Mouse (Mus musculus) layer of hippocampus, adult 18-20 months (tissue): ENCODE data around the gene Maml1. TPM values are rescaled to one million over a fixed set of nuclear protein-coding genes. Genes with fewer than 3 reads are reported as not detected.

Experiments
- microRNA-seq, 2 experiments: library from miRNA; unstranded; fragments of <30 nt; microRNA quantifications; one replicate each; pipeline ENCODE4 v1.2.0; 2021
- total RNA-seq, 2 experiments: library from RNA; stranded (reverse); gene quantifications; 2 replicates each; pipeline ENCODE4 v1.2.3; 2021

Gene Maml1
- total RNA-seq, 2 experiments from 2014 or later: 11.0 to 11.3 TPM

Small RNA genes lying within 50 kb of the gene (microRNA-seq; reads per million reads assigned to microRNA genes)
- gene Mir6919: 1.2 to 2.5 reads per million in 2 experiments

Other genes with a start within 250 kb of the Maml1 start
- 100 to 1,000 TPM; 113 to 120 TPM for gene Tbc1d9b, start 160.9 kb downstream of the Maml1 start, total RNA-seq
- 10 to 100 TPM; 14.1 to 15.7 TPM for gene Mrnip, start 117.9 kb downstream of the Maml1 start, total RNA-seq
- gene Sqstm1, start 81.5 kb downstream of the Maml1 start, total RNA-seq: 100 to 1,000 TPM; 486 to 498 TPM
- gene Mgat4b, start 81.4 kb downstream of the Maml1 start, total RNA-seq: 10 to 100 TPM; 80.7 to 84.1 TPM
- gene Ltc4s, start 53.7 kb downstream of the Maml1 start, total RNA-seq: 1 to 10 TPM; 6.8 to 7.1 TPM
- gene Canx, start 33.4 kb upstream of the Maml1 start, total RNA-seq: 100 to 1,000 TPM; 411 to 425 TPM
- gene Cby3, start 62.2 kb upstream of the Maml1 start, total RNA-seq: not detected
- 100 to 1,000 TPM; 258 to 268 TPM for gene Hnrnph1, start 84.7 kb upstream of the Maml1 start, total RNA-seq
- gene Rufy1, start 138.8 kb upstream of the Maml1 start, total RNA-seq: 10 to 100 TPM; 30.4 to 30.9 TPM